Mouse (Mus musculus) adrenal gland, postnatal 36 days (tissue): Measurements from ENCODE around the gene Dnase2a. TPM values are rescaled to one million over a fixed set of nuclear protein-coding genes. Genes with fewer than 3 reads are reported as not detected.
"Not testable (repeated sequence)": the region's sequence is repeated elsewhere in the genome, so short reads cannot be mapped to it uniquely, and the experiment has no call there.

Source experiments
- DNase-seq, 2 experiments: peaks; one replicate each; pipeline ENCODE4 v3.0.0; 2021; ENCODE audit warnings: mixed read lengths in 1 of 2
- total RNA-seq, 2 experiments: library from RNA; stranded (reverse); gene quantifications; 2 replicates each; pipeline ENCODE4 v1.2.3; 2021

Gene Dnase2a
- total RNA-seq, 2 experiments from 2014 or later = 9.5 to 10.3 TPM

GRCm38 (mm10) chr8:84907493-84907892 is 867 bp upstream of the Dnase2a start:
- no peak for DNase-seq

DNA sequence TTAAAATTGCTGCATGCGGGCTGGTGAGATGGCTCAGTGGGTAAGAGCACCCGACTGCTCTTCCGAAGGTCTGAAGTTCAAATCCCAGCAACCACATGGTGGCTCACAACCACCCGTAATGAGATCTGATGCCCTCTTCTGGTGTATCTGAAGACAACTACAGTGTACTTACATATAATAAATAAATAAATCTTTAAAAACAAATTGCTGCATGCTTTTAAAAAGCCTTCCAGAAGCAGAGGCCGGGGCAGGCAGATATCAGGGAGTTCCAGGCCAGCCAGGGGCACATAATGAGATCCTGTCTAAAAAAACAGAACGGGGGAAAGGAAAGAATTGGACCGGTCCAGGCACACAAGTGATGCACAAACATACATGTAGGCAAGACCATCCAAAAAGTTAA is 381 bp upstream of the Dnase2a start:
- not testable (repeated sequence) for DNase-seq

DNA sequence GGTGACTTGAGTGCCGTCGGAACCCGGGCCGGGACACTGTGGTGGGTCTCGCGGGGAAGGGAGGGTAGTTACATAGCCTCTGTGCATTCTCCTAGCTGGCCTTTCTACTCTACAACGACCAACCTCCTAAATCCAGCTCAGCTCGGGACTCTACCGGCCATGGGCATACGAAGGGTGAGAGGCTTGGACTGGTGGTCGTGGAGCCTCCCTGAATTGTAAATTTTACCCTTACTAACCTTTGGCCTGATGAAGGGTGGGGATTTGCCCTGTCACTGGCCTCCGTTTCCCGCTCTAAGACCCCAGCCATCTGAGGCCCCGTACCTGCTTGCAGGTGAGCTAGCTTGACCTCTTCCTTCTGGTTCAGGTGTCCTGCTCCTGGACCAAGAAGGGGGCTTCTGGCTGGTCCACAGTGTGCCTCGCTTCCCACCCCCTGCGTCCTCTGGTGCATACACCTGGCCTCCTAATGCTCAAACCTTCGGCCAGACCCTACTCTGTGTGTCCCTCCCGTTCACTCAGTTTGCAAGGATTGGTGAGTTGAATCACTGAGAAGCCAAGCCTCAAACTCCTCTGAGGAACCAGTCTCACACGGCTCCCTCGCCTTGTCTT is 905 bp downstream of the Dnase2a start:
- DNase-seq = no peak

DNA sequence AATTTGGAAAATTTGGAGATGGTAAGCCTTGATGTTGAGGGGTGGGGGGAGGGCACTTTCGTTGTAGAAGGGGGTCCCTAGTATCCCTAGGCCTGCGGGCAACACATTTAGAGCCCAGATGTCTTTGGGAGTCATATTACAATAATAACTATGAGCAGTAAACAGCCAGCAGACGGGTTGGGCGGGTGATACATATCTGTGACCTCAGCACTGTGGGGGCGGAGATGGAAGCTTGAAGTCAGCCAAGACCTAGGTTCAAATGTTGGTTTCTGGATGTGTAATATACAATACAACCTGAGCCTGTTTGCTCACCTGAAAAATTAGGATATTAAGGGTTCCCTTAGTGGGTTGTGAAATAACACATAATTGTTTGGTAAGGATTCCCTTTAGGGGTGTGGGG is 1.6 kb downstream of the Dnase2a start:
- no peak for DNase-seq

DNA sequence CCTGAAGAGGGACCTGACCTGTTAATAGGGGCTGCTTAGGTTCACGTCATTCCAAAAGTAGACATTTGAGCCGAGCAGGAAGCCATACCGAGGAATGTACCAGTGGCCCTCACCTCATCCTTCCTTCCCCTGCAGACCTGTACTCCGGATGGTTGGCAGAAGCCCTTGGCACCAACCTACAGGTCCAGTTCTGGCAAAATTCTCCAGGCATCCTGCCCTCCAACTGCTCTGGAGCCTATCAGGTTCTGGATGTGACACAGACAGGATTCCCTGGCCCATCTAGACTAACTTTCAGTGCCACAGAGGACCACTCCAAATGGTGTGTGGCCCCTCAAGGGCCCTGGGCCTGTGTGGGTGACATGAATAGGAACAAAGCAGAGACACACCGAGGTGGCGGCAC is 2.2 kb downstream of the Dnase2a start:
- DNase-seq = no peak

GRCm38 (mm10) chr8:84911854-84912253 is 3.5 kb downstream of the Dnase2a start:
- DNase-seq = no peak

DNA sequence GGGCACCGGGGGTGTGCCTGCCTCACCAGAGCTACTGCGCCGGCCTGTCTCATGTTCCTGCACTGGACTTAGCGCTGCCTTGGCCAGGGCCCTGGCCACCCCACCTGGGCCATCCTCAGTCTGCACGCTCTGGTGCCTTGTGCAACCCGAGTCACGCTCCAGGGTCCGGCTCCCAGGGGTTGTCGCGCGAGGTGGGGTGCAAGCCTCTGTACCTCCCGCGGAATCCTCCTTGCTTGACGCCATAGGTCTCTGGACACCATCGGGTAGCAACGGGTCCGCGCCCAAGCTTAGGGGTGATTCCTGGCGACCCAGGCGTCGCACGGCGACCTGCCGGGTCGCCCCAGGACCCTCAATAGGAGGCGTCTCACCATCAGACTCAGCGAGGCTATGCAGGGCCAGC is 4.0 kb downstream of the Dnase2a start:
- DNase-seq = no peak

- peak; percentile 76 to 81 for DNase-seq
Observed at GRCm38 (mm10) chr8:84912895-84913501, 4.6 kb downstream of the Dnase2a start.

DNA sequence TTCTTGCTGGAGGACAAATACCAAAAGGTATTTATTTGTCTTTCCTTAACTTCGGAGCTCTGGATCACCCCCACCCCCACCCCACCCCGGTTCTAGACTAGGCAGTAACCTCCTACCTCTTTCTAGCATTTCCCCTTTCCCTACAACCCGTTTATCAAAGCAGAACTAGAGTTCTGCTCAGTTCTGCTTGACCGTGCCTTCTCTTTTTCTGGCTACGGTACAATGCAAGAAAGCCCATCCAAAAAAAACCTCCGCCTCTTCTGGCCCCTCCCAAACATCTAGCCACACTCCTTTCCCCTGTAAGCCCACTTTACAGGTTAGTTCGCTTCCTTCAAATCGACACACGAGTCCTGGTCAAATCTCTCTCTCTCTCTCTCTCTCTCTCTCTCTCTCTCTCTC is 5.1 kb downstream of the Dnase2a start:
- DNase-seq = no peak

GRCm38 (mm10) chr8:84913960-84914359 is 5.6 kb downstream of the Dnase2a start:
- no peak for DNase-seq

GRCm38 (mm10) chr8:84915269-84915668 is 6.9 kb downstream of the Dnase2a start:
- DNase-seq = no peak

GRCm38 (mm10) chr8:84917781-84918180 is 9.4 kb downstream of the Dnase2a start:
- DNase-seq = no peak

DNA sequence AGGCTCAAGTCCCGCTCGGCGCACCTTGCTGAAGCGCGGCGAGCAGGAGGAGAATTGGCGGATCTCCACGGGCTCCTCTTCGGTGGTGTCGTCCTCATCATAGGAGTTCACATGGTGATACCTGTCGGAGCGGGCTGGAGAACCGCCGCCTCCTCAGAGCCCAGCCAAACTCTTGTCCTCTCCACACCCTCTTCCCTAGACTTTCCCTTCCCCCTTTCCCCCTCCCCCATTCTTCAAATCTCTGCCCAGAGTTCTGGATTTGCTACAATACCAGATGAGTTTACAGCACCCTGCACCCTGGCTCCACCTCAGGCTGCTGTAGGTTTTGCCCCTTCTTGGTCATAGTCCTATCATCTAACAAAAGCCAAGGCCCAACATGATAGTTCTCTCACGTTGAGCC is 10.3 kb downstream of the Dnase2a start:
- no peak for DNase-seq

GRCm38 (mm10) chr8:84921596-84921995 is 13.2 kb downstream of the Dnase2a start:
- DNase-seq = no peak

GRCm38 (mm10) chr8:84925557-84925956 is 17.2 kb downstream of the Dnase2a start:
- no peak for DNase-seq

GRCm38 (mm10) chr8:84927513-84927912 is 19.2 kb downstream of the Dnase2a start:
- DNase-seq = no peak

- DNase-seq = peak; percentile 79 to 85
Observed at GRCm38 (mm10) chr8:84928456-84929306, 20.3 kb downstream of the Dnase2a start.

- no peak for DNase-seq
Observed at GRCm38 (mm10) chr8:84930582-84930981, 22.2 kb downstream of the Dnase2a start.

- no peak for DNase-seq
Observed at GRCm38 (mm10) chr8:84933767-84934559, 25.6 kb downstream of the Dnase2a start.

GRCm38 (mm10) chr8:84934860-84935259 is 26.5 kb downstream of the Dnase2a start:
- no peak for DNase-seq

DNA sequence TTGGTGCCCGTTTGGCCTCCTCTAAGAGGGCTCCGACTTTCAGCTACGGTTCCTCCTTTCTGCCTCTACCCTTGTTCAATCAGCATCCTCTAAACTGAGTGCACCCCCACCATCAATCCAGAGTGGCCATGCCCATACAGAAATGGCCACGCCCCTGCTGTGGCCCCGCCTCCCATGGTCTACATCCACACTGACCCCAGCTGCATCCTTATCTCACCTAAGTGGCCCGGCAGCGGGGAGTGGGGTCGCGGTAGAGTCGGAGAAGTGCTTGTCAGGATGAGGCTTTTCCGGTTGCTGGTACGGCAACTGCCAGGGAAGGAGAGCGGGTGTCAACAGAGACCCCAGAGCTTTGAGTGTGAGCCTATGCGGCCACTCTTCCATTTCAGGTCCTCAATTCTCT is 27.1 kb downstream of the Dnase2a start:
- no peak for DNase-seq
